Mouse (Mus musculus) splenic B cell, adult 2 months (primary cell): Measurements from ENCODE around the gene Gale.

Experiments
- DNase-seq: peaks from one replicate; pipeline ENCODE4 v3.0.0-alpha.2; 2011; ENCODE audit warnings: low read depth, low spot score
- H3K27me3 ChIP-seq: 2 replicates; pipeline ENCODE4 v1.6.1; 2012; ENCODE audit warnings: mild to moderate bottlenecking, low read length, moderate library complexity, mixed read lengths; ENCODE audit not compliant: control insufficient read depth, poor library complexity, insufficient read depth, severe bottlenecking
- H3K36me3 ChIP-seq: 2 replicates; pipeline ENCODE4 v1.6.1; 2012; ENCODE audit warnings: mild to moderate bottlenecking, low read length, moderate library complexity, mixed read lengths; ENCODE audit not compliant: control insufficient read depth, poor library complexity, insufficient read depth, severe bottlenecking

The Gale gene

DNA sequence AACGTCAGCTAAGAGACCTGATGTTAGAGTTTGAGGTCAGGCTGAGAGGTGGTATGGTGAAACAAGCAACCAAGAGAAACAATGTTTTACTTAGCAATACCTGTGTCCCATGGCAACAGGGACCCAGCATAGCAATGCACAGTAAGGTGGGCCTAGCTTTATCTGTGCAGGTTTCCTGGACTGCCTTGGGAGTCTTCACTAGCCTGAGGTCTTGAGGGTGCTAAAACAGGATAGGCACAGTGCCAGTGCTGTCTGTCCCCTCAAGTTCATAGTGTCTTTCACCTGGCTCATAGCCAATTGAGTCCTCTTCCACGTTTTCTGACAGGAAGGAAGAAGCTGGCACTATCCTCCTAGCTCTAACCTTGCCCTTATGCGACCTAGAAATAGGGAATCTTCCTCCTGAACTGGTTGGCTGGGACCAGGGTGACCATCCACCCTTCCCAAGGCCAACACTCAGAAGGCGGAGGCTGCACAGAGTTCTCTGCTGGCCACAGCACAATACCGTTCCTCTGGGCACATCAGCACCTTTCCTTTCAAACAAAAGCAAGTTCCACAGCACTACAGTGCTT lies 40.7 kb downstream of the Gale start:
- Histone ChIP-seq H3K27me3 (no peaks in the 10 kb centered on the region), H3K36me3 (peaks cover 24% of the 10 kb centered on the region)
- DNase-seq, result no peak

DNA sequence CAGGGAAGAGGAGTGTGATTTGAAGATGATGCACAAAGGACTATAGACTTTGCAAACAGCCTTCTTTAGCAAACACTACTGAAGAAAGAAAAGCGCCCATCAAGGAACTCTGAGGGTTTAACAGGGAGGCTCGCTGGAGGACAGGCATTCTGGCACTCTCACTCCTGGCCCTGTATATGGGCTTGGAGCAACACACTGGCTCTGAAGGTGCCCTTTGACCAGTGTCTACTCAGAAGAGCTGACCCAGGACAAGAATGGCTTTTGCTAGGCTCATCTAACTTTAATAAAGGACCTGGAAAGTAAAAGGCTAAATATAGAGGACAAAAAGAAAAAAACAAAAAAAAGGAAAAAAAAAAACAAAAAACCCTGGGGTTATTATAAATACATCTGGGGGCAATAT lies 41.4 kb downstream of the Gale start:
- no peak for DNase-seq
- H3K36me3 ChIP-seq, result peaks cover 28% of the 10 kb centered on the region
- H3K27me3 ChIP-seq, result no peaks in the 10 kb centered on the region

DNA sequence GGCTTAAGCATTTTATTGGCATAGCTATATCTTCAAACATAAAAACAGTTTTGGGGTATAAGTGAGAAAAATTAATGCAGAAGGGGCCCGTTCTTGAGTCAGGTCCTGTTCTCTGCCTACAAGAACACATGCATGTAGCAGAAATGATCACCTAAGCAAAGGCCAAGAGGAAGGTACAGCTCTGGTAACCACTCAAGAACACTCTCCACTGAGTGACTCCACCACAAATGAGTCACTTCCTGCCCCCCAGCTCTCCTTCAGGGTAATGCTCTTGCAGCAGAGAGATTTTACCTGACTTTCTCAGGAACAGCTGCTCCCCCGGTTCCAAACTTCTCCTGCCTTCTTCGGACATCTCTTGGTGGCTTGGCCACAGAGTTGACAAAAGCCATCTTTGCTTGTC lies 43.3 kb downstream of the Gale start:
- no peak for DNase-seq
- Histone ChIP-seq H3K27me3 (no peaks in the 10 kb centered on the region), H3K36me3 (peaks cover 37% of the 10 kb centered on the region)

DNA sequence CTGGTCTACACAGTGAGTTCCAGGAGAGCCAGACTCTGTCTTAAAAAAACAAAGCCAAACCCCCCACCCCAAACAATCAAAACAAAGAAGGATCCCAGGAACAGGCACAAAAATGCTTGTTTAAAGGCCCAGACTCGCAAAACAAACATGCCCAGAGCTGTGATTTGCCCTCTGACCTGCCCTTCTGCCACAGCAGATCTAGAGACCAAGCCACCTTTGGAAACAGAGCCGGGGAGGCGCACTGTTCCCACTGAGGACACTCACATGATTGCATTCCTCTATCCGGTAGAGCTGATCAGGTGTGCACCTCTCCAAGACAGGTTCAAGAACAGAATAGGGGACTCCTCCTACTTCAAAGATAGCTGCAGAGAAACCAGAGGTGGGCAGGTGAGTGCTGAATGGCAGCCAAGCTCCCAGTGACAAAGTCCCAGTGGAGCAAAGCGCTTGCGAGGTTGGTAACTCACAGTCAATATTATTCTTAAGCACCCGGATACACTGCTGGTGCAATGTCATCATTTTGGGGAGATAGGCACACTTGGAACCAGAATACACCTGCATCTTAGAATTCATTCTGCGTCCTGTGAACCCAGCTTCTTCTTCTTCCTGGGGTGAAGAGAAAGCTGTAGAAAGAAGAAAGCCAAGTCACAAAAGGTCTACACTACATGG lies 45.4 kb downstream of the Gale start:
- DNase-seq, result no peak
- H3K27me3 ChIP-seq, result no peaks in the 10 kb centered on the region
- H3K36me3 ChIP-seq, result peaks cover 46% of the 10 kb centered on the region

DNA sequence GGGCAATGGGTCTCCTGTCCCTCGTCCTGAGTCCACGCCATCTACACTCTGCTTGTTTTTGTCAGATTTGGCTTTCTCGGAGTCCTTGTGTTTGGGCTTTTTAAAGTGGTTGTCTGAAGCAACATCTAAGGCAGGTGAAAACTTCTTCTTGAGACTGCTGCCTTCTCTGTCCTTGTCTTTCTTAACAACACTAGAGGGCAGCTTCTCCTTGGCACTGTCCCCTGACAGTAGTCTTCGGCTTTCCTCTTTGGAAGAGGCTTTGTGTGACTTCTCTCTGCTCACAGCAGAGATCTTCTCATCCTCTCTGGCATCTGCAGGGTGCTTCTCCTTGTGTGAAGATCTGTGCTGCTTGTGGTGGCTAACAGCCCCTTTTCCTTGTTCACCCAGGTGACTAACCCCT lies 47.1 kb downstream of the Gale start:
- no peak for DNase-seq
- peaks cover 41% of the 10 kb centered on the region for H3K36me3 ChIP-seq
- H3K27me3 ChIP-seq, result no peaks in the 10 kb centered on the region

DNA sequence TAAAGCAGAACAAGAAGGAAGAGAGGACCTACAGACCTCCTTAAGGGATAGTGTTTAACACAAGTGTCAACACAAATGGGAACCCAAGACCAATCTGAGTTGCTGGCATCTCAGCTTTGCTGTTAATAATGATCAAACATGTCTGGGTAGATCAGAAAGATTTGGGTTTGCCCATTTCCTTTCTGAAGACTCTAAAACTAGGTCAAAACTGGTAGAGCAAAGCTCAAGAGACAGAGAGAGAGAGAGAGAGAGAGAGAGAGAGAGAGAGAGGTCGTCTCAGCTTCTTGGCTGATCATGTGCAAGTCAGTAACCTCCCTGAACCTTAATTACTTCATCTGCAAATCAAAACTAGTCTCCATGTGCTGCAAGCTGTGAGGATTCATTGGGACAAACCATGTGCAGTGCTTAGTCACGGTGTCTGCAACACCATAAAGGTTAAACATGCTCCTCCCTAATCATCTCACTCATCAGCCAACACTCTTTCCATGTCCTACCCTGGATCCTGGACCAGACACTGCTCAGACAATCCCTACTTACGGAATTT lies 52.6 kb downstream of the Gale start:
- no peak for DNase-seq
- Histone ChIP-seq H3K27me3 (no peaks in the 10 kb centered on the region), H3K36me3 (peaks cover 11% of the 10 kb centered on the region; the same call in 1 of the 2 replicates)
